Mouse (Mus musculus): ENCODE results near the gene Mad2l1bp. TPM values are rescaled to one million over a fixed set of nuclear protein-coding genes. Genes with fewer than 3 reads are reported as not detected.

The Mad2l1bp gene
- polyA plus RNA-seq, 1 experiment from 2014 or later, result 41.2 TPM

DNA sequence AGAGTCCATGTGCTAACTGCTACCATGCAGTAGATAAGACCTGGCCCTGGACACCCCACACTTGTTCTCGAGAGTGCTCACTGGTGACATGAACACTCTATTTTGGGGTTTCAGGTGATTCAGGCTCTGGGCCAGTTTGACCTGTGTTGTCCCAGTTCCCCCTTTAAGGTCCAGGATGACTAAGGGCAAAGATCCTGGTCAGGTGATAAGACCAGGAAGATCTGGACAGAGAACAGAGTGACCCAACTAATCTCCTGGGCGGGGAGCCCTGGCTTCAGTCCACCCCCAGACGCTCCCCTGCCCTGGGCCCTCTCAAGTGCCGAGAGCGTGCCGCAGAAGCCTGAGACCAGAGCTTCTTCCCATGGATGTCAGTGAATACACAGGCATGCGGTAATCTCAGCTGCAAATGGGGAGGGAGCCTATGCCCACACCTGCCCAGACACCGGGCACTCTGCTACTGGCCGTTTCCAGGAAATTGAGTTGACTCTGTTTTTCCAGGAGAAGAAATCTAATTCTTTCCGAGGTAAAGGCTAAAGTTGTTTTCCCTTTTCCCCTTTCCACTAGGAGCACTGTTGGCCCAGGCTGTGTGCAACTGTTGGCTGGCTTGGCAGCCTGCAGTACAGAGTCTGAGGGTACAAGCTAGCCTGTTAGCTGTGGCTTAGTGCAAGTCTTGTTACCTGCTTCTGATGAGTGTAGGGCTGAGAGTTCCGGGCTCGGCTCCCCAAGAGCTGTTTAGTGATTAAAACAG, 29.2 kb downstream of the Mad2l1bp start:
- whole genome bisulfite sequencing, result 87% methylated on average over 12 of the region's 12 CpGs
- H3K4me2 ChIP-seq, result no peak overlapping the region
- no peak overlapping the region for H3K4me3 ChIP-seq (ENCODE audit: low read depth, low read length)
- no peaks in the 10 kb centered on the region for H3K9me3 ChIP-seq (ENCODE audit: control insufficient read depth, low read length)
- H3K27ac ChIP-seq (ENCODE audit: low read depth, low read length), result no peak overlapping the region
- H3K36me3 ChIP-seq (ENCODE audit: control insufficient read depth, insufficient read depth, low read length), result peaks cover 63% of the 10 kb centered on the region
- no peaks in the 10 kb centered on the region for H3K27me3 ChIP-seq (replicated peaks; ENCODE audit: control insufficient read depth, insufficient read depth, low read length)
- H3K9ac ChIP-seq (ENCODE audit: low read depth, low read length), result no peak overlapping the region
- no peak for ATAC-seq (replicated peaks; ENCODE audit: low FRiP score)
- H3K4me1 ChIP-seq (replicated peaks; ENCODE audit: control insufficient read depth, insufficient read depth, low read length), result peaks cover 3% of the 10 kb centered on the region; the same call in 1 of the 2 replicates
- DNase-seq (ENCODE audit: low spot score), result no peak

DNA sequence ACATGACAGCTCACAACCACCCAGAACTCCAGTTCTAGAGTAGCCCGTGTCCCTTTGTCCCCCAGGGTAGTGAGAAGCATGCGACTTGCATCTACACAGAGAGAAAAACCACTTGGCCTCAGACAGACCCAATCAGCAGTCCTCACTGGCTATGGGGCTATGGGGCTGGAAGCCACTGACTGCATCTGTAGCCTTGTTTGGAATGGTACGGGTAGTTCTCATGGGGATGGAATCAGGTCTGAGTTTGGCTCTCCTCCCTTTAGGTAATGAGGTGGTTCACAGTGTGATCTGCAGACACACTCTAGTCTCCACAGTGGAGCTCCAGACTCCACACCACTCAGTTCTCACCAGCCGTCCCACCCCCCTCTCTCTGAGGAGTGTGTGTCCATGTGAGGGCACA, 30.1 kb downstream of the Mad2l1bp start:
- Histone ChIP-seq H3K4me3 (ENCODE audit: low read depth, low read length) (no peak overlapping the region), H3K4me1 (replicated peaks; ENCODE audit: control insufficient read depth, insufficient read depth, low read length) (peaks cover 3% of the 10 kb centered on the region), H3K27ac (ENCODE audit: low read depth, low read length) (no peak overlapping the region), H3K36me3 (ENCODE audit: control insufficient read depth, insufficient read depth, low read length) (peaks cover 56% of the 10 kb centered on the region), H3K9ac (ENCODE audit: low read depth, low read length) (no peak overlapping the region), H3K27me3 (replicated peaks; ENCODE audit: control insufficient read depth, insufficient read depth, low read length) (no peaks in the 10 kb centered on the region), H3K4me2 (no peak overlapping the region), H3K9me3 (ENCODE audit: control insufficient read depth, low read length) (no peaks in the 10 kb centered on the region)
- ATAC-seq (replicated peaks; ENCODE audit: low FRiP score) (no peak), DNase-seq (ENCODE audit: low spot score) (no peak)
- 96% methylated on average over 4 of the region's 4 CpGs for WGBS

DNA sequence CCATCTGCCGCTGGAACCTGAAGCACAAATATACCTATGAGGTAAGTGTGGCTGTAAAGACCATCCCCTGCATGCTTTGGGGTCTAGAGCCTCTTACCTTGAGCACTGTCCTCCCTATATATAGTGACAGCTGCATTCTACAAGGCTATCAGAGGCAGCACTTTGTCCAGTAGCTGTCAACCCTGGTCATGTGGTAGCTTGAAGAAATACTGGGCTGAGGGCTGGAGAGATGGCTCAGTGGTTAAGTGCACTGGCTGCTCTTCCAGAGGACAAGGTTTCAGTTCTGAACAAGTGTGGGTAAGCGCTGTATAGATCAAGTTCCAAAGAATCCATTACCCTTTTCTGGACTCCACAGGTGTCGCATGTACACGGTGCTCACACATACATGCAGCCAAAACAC, 30.6 kb downstream of the Mad2l1bp start:
- peaks cover 3% of the 10 kb centered on the region for H3K4me1 ChIP-seq (replicated peaks; ENCODE audit: control insufficient read depth, insufficient read depth, low read length)
- DNase-seq (ENCODE audit: low spot score), result no peak
- peaks cover 56% of the 10 kb centered on the region for H3K36me3 ChIP-seq (ENCODE audit: control insufficient read depth, insufficient read depth, low read length)
- no peak overlapping the region for H3K27ac ChIP-seq (ENCODE audit: low read depth, low read length)
- no peak overlapping the region for H3K4me2 ChIP-seq
- 96% methylated on average over 4 of the region's 4 CpGs for WGBS
- no peaks in the 10 kb centered on the region for H3K27me3 ChIP-seq (replicated peaks; ENCODE audit: control insufficient read depth, insufficient read depth, low read length)
- no peaks in the 10 kb centered on the region for H3K9me3 ChIP-seq (ENCODE audit: control insufficient read depth, low read length)
- no peak overlapping the region for H3K4me3 ChIP-seq (ENCODE audit: low read depth, low read length)
- no peak overlapping the region for H3K9ac ChIP-seq (ENCODE audit: low read depth, low read length)
- ATAC-seq (replicated peaks; ENCODE audit: low FRiP score), result no peak

DNA sequence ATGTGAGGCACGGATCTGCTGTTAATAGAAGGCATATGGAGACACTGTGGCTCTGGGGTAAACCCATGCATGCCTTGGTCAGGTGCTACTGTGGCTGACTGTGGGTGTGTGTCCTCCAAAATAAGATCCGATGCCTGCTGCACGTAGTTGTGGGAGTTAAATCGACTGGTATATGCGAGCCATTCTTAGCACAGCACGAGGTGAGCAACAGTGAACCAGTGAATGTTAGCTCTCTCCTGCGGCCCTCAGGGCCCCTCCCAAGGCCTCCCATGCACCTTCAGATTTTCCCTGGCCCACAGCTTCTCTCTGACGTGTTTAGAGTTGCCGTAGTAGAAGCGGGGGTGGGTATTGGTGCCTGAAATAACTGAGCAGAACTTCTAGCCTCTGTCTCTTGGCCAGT, 33.7 kb downstream of the Mad2l1bp start:
- Histone ChIP-seq H3K27ac (ENCODE audit: low read depth, low read length) (no peak overlapping the region), H3K4me2 (no peak overlapping the region), H3K27me3 (replicated peaks; ENCODE audit: control insufficient read depth, insufficient read depth, low read length) (no peaks in the 10 kb centered on the region), H3K9me3 (ENCODE audit: control insufficient read depth, low read length) (no peaks in the 10 kb centered on the region), H3K4me1 (replicated peaks; ENCODE audit: control insufficient read depth, insufficient read depth, low read length) (no peaks in the 10 kb centered on the region; the same call in 1 of the 2 replicates), H3K36me3 (ENCODE audit: control insufficient read depth, insufficient read depth, low read length) (peaks cover 43% of the 10 kb centered on the region), H3K4me3 (ENCODE audit: low read depth, low read length) (no peak overlapping the region), H3K9ac (ENCODE audit: low read depth, low read length) (no peak overlapping the region)
- 87% methylated on average over 10 of the region's 10 CpGs for WGBS
- ATAC-seq (replicated peaks; ENCODE audit: low FRiP score), result no peak
- no peak for DNase-seq (ENCODE audit: low spot score)

DNA sequence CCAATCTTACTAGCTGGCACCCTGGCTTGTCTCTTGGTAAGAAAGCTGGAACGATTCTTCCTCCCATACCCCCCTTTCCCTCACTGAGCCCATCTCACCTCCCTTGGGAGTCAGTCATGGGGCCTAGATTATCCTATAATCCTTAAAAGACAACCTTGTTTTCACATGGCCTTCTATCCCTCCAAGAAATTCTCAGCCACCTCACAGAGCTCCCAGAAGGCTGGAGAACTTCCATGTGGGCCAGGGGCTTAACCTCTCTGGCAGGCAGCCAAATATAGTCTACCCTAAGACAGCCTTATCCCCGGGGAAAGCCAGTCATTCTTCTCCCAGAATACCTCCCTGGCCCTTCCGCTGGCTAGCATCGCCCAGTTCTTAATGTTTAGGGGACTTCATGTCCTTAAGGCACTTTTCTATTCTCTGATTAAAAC, 34.9 kb downstream of the Mad2l1bp start:
- Histone ChIP-seq H3K4me2 (no peak overlapping the region), H3K27me3 (replicated peaks; ENCODE audit: control insufficient read depth, insufficient read depth, low read length) (no peaks in the 10 kb centered on the region), H3K27ac (ENCODE audit: low read depth, low read length) (no peak overlapping the region), H3K9ac (ENCODE audit: low read depth, low read length) (no peak overlapping the region), H3K36me3 (ENCODE audit: control insufficient read depth, insufficient read depth, low read length) (peaks cover 33% of the 10 kb centered on the region), H3K4me3 (ENCODE audit: low read depth, low read length) (no peak overlapping the region), H3K4me1 (replicated peaks; ENCODE audit: control insufficient read depth, insufficient read depth, low read length) (no peaks in the 10 kb centered on the region; the same call in none of the 2 replicates), H3K9me3 (ENCODE audit: control insufficient read depth, low read length) (no peaks in the 10 kb centered on the region)
- 81% methylated on average over 4 of the region's 4 CpGs for WGBS
- DNase-seq (ENCODE audit: low spot score) (no peak), ATAC-seq (replicated peaks; ENCODE audit: low FRiP score) (no peak)

DNA sequence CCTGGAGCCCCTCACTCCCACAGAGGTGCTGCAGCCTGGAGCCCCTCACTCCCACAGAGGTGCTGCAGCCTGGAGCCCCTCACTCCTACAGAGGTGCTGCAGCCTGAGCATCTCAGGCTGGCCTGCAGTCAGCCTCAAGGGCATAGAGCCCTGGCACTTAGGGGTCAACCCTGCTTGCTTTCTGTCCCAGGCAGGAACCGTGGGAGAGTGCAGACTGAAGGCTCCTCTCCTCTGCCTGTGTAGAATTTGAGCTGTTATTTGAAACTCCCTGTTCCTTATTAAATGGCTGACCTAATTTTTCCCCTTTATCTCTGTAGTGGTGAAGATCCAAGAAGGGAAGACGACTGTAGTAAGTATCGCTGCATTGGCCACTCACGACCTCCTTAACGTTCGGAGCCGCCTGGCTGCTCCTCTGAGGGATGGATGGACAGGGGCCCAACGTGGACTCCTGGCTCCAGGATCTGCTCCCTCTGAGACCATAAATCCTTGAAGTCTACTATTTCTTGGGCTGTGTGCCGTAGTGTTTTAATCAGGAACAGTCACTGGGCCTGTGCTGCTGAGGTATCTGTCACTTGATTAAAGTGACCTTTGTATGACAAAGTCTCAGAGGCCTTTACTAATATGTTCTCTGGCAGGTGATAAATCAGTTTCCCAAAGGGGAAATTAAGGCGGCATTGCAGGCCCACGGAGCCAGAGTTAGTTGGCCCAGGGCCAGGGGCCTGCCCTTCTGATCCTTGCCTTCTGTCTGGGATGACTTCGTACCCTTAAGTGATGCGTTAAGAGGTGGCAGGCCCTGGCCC, 35.5 kb downstream of the Mad2l1bp start:
- peaks cover 27% of the 10 kb centered on the region for H3K36me3 ChIP-seq (ENCODE audit: control insufficient read depth, insufficient read depth, low read length)
- ATAC-seq (replicated peaks; ENCODE audit: low FRiP score) (no peak), DNase-seq (ENCODE audit: low spot score) (no peak)
- H3K4me1 ChIP-seq (replicated peaks; ENCODE audit: control insufficient read depth, insufficient read depth, low read length), result no peaks in the 10 kb centered on the region; the same call in none of the 2 replicates
- no peaks in the 10 kb centered on the region for H3K9me3 ChIP-seq (ENCODE audit: control insufficient read depth, low read length)
- H3K27ac ChIP-seq (ENCODE audit: low read depth, low read length), result no peak overlapping the region
- H3K4me3 ChIP-seq (ENCODE audit: low read depth, low read length), result no peak overlapping the region
- no peak overlapping the region for H3K4me2 ChIP-seq
- WGBS, result 77% methylated on average over 13 of the region's 13 CpGs
- no peaks in the 10 kb centered on the region for H3K27me3 ChIP-seq (replicated peaks; ENCODE audit: control insufficient read depth, insufficient read depth, low read length)
- H3K9ac ChIP-seq (ENCODE audit: low read depth, low read length), result no peak overlapping the region

DNA sequence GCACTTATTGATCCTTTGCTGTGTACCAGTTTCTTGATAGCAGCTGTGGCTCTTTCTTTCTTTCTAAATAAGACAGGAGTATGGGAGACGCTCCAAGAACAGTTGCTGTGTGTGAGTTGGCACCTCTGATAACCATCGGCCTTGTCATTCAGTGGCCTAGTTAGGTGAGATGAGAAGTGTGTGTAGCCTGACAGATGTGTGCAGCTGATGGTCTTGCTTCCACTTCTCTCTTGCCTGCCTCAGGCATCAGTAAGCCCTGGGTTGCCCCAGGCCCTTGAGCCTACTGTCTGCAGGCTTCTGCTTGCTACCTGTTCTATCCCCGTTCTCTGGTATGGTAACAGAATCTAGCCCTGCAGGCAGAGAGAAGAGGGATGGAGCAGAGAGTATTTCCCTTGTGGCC, 36.5 kb downstream of the Mad2l1bp start:
- no peak for ATAC-seq (replicated peaks; ENCODE audit: low FRiP score)
- Histone ChIP-seq H3K9me3 (ENCODE audit: control insufficient read depth, low read length) (no peaks in the 10 kb centered on the region), H3K27ac (ENCODE audit: low read depth, low read length) (no peak overlapping the region), H3K27me3 (replicated peaks; ENCODE audit: control insufficient read depth, insufficient read depth, low read length) (no peaks in the 10 kb centered on the region), H3K36me3 (ENCODE audit: control insufficient read depth, insufficient read depth, low read length) (peaks cover 21% of the 10 kb centered on the region), H3K9ac (ENCODE audit: low read depth, low read length) (no peak overlapping the region), H3K4me1 (replicated peaks; ENCODE audit: control insufficient read depth, insufficient read depth, low read length) (no peaks in the 10 kb centered on the region; the same call in none of the 2 replicates), H3K4me3 (ENCODE audit: low read depth, low read length) (no peak overlapping the region), H3K4me2 (no peak overlapping the region)
- DNase-seq (ENCODE audit: low spot score), result no peak
- WGBS, result 75% methylated on average over 3 of the region's 3 CpGs

DNA sequence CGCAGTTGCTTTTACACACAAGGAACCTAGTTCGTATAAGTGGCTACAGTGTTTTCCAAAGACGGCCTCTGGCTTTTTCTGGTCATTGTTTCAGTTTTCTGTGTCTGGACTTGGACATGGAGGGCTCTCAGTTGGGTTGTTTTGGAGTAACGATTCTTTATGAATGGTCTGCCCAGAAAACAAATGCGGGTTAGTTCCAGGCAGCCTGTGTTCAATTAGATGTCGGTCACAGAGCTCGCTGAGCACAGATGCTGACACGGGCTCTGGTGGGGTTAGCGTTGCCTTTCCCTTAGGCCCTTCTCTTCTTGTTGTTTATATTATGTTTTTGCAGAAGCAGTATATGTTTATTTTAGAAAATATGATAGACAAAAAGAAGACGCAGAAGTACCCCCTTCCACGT, 37.2 kb downstream of the Mad2l1bp start:
- H3K4me2 ChIP-seq, result no peak overlapping the region
- no peak overlapping the region for H3K9ac ChIP-seq (ENCODE audit: low read depth, low read length)
- DNase-seq (ENCODE audit: low spot score) (no peak), ATAC-seq (replicated peaks; ENCODE audit: low FRiP score) (no peak)
- WGBS, result 83% methylated on average over 11 of the region's 11 CpGs
- no peaks in the 10 kb centered on the region; the same call in none of the 2 replicates for H3K4me1 ChIP-seq (replicated peaks; ENCODE audit: control insufficient read depth, insufficient read depth, low read length)
- no peak overlapping the region for H3K4me3 ChIP-seq (ENCODE audit: low read depth, low read length)
- H3K36me3 ChIP-seq (ENCODE audit: control insufficient read depth, insufficient read depth, low read length), result peaks cover 21% of the 10 kb centered on the region
- H3K27me3 ChIP-seq (replicated peaks; ENCODE audit: control insufficient read depth, insufficient read depth, low read length), result no peaks in the 10 kb centered on the region
- no peaks in the 10 kb centered on the region for H3K9me3 ChIP-seq (ENCODE audit: control insufficient read depth, low read length)
- H3K27ac ChIP-seq (ENCODE audit: low read depth, low read length), result no peak overlapping the region; the same call in 1 of the 2 replicates
